ENCODE assay signal across 11 mouse cellular contexts in the genomic region with DNA sequence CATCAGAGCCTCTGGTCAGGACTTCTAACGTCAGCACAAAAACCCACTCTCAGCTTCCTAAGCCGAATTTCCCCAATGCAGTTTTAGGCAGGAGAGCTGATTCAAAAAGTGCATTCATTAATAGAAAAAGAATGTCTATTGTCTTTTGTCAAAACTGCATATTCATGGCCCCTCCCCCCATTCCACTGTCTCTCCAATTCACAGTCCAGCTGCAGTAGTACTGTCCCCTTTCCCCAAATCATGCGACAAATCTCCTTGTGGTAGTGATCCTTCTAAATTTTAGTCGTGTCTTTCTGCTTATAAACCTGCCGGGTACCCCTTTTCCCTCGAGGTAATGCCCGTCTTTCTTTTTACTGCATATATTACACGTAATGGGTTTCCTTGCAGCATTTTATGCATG. TPM values are rescaled to one million over a fixed set of nuclear protein-coding genes. Genes with fewer than 3 reads are reported as not detected.
DNase-seq lines count a peak whose midpoint lies in the region; ATAC-seq and TF ChIP-seq lines count a peak whose summit lies in the region.
"Had no signal": no experiment of that assay in that cellular context is flagged by ENCODE, and none has a peak within 500 bp of the region (broad histone marks: within the 10 kb centered on the region; RNA-seq: fewer than 3 reads in every experiment).

No protein-coding gene starts in this region.

- TF ChIP-seq POLR2A in thymus, adult 2 months (IDR thresholded peaks at IDR 0.05; ENCODE audit: control insufficient read depth, extremely low read depth, insufficient read depth, low read length, poor library complexity) = no peak

- H3K27me3 ChIP-seq in liver, embryonic 13.5 days = peaks cover 8% of the 10 kb centered on the region; the same call in 1 of the 2 replicates
- H3K27me3 ChIP-seq in embryonic facial prominence, embryonic 15.5 days = no peaks in the 10 kb centered on the region
- no peaks in the 10 kb centered on the region for H3K27me3 ChIP-seq in hindbrain, embryonic 15.5 days
- no peaks in the 10 kb centered on the region for H3K27me3 ChIP-seq in neural tube, embryonic 13.5 days
- H3K27me3 ChIP-seq in thymus, adult 2 months (ENCODE audit: control insufficient read depth, insufficient read depth, low read length) = no peaks in the 10 kb centered on the region
- H3K27me3 ChIP-seq: stomach, embryonic 15.5 days had no signal

- no peaks in the 10 kb centered on the region for H3K9me3 ChIP-seq in liver, embryonic 13.5 days (replicated peaks)
- H3K9me3 ChIP-seq in embryonic facial prominence, embryonic 15.5 days (replicated peaks) = no peaks in the 10 kb centered on the region
- H3K9me3 ChIP-seq in hindbrain, embryonic 15.5 days = no peaks in the 10 kb centered on the region
- no peaks in the 10 kb centered on the region for H3K9me3 ChIP-seq in neural tube, embryonic 13.5 days
- H3K9me3 ChIP-seq: stomach, embryonic 15.5 days had no signal

- H3K36me3 ChIP-seq in liver, embryonic 13.5 days = peaks cover 54% of the 10 kb centered on the region
- H3K36me3 ChIP-seq in embryonic facial prominence, embryonic 15.5 days = peaks cover 39% of the 10 kb centered on the region
- H3K36me3 ChIP-seq in hindbrain, embryonic 15.5 days = peaks cover 16% of the 10 kb centered on the region
- peaks cover 36% of the 10 kb centered on the region for H3K36me3 ChIP-seq in neural tube, embryonic 13.5 days
- peaks cover 22% of the 10 kb centered on the region for H3K36me3 ChIP-seq in thymus, adult 2 months (ENCODE audit: control insufficient read depth, insufficient read depth, low read length)

- DNase-seq in liver, embryonic 13.5 days = no peak
- DNase-seq in liver = no peak
- DNase-seq in thymus, adult 2 months = no peak
- no peak for DNase-seq in gastrocnemius, adult 8-10 months (ENCODE audit: low spot score in 2 of 2)
- DNase-seq: heart, adult 11 months had no signal

- no peak for ATAC-seq in liver, embryonic 13.5 days (ENCODE audit: low read depth)
- ATAC-seq in embryonic facial prominence, embryonic 15.5 days (ENCODE audit: insufficient number of reproducible peaks, low FRiP score, low TSS enrichment, low read depth) = no peak
- no peak for ATAC-seq in hindbrain, embryonic 15.5 days (ENCODE audit: low FRiP score, low read depth)
- ATAC-seq in neural tube, embryonic 13.5 days (ENCODE audit: low read depth) = no peak
- no peak for ATAC-seq in monocyte, adult 5-6 weeks (replicated peaks; ENCODE audit: insufficient number of reproducible peaks, low FRiP score, low TSS enrichment, poor library complexity, severe bottlenecking)

- no peak overlapping the region for H3K4me3 ChIP-seq in liver, embryonic 13.5 days (replicated peaks)
- no peak overlapping the region for H3K4me3 ChIP-seq in embryonic facial prominence, embryonic 15.5 days (replicated peaks)
- H3K4me3 ChIP-seq in hindbrain, embryonic 15.5 days = peak overlapping the region; percentile 27
- peak overlapping the region; percentile 33; the same call in 1 of the 2 replicates for H3K4me3 ChIP-seq in neural tube, embryonic 13.5 days
- H3K4me3 ChIP-seq in thymus, adult 2 months (ENCODE audit: control insufficient read depth, insufficient read depth, low read length) = no peak overlapping the region
- H3K4me3 ChIP-seq: erythroblast, embryonic 14.5 days; stomach, embryonic 15.5 days had no signal

- no peak overlapping the region for H3K9ac ChIP-seq in liver, embryonic 13.5 days
- no peak overlapping the region for H3K9ac ChIP-seq in embryonic facial prominence, embryonic 15.5 days
- H3K9ac ChIP-seq in hindbrain, embryonic 15.5 days = no peak overlapping the region
- peak overlapping the region; percentile 34; the same call in 1 of the 2 replicates for H3K9ac ChIP-seq in neural tube, embryonic 13.5 days
- H3K9ac ChIP-seq: stomach, embryonic 15.5 days had no signal

- H3K27ac ChIP-seq in liver, embryonic 13.5 days = 0 out of 2 replicates have a peak overlapping the region, but pooled peaks have one; percentile 20
- H3K27ac ChIP-seq in embryonic facial prominence, embryonic 15.5 days (replicated peaks) = no peak overlapping the region
- peak overlapping the region; percentile 53; the same call in 1 of the 2 replicates for H3K27ac ChIP-seq in hindbrain, embryonic 15.5 days (replicated peaks)
- H3K27ac ChIP-seq in neural tube, embryonic 13.5 days (replicated peaks) = 0 out of 2 replicates have a peak overlapping the region, but pooled peaks have one; percentile 13
- H3K27ac ChIP-seq in thymus, adult 2 months (ENCODE audit: control insufficient read depth, insufficient read depth, low read length) = no peak overlapping the region
- H3K27ac ChIP-seq: stomach, embryonic 15.5 days had no signal

- no peak overlapping the region for H3K4me2 ChIP-seq in liver, embryonic 13.5 days
- peak overlapping the region; percentile 33; the same call in 1 of the 2 replicates for H3K4me2 ChIP-seq in embryonic facial prominence, embryonic 15.5 days (replicated peaks)
- H3K4me2 ChIP-seq in hindbrain, embryonic 15.5 days = peak overlapping the region; percentile 53
- peak overlapping the region; percentile 57 for H3K4me2 ChIP-seq in neural tube, embryonic 13.5 days

- TF ChIP-seq CTCF in thymus, adult 2 months (IDR thresholded peaks at IDR 0.05; ENCODE audit: borderline replicate concordance, control insufficient read depth, extremely low read depth, insufficient read depth, low read length, poor library complexity) = no peak

- 71% methylated on average over 8 of the region's 8 CpGs for WGBS in liver, embryonic 13.5 days (ENCODE audit: insufficient replicate concordance)
- whole genome bisulfite sequencing in embryonic facial prominence, embryonic 15.5 days = 59% methylated on average over 8 of the region's 8 CpGs
- WGBS in hindbrain, embryonic 15.5 days = 41% methylated on average over 8 of the region's 8 CpGs
- WGBS in neural tube, embryonic 13.5 days = 50% methylated on average over 8 of the region's 8 CpGs
- WGBS in thymus, adult 2 months = 89% methylated on average over 8 of the region's 8 CpGs

- H3K4me1 ChIP-seq in liver, embryonic 13.5 days (replicated peaks) = peaks cover 50% of the 10 kb centered on the region
- H3K4me1 ChIP-seq in embryonic facial prominence, embryonic 15.5 days = peaks cover 10% of the 10 kb centered on the region; the same call in 1 of the 2 replicates
- peaks cover 14% of the 10 kb centered on the region for H3K4me1 ChIP-seq in hindbrain, embryonic 15.5 days (replicated peaks)
- H3K4me1 ChIP-seq in neural tube, embryonic 13.5 days (replicated peaks) = peaks cover 21% of the 10 kb centered on the region; the same call in 1 of the 2 replicates
- H3K4me1 ChIP-seq in thymus, adult 2 months (replicated peaks; ENCODE audit: control insufficient read depth, insufficient read depth, low read length) = no peaks in the 10 kb centered on the region
- H3K4me1 ChIP-seq: stomach, embryonic 15.5 days had no signal

RNA-seq across cellular contexts. Expression of a gene that starts 30.3 kb away (rescaled TPM):
- polyA plus RNA-seq in liver, embryonic 13.5 days (2015; fragmentation: Nextera tagmentation; extraction: Ambion mirVana) = 272 and 303 TPM in 2 replicates
- 141 and 160 TPM in 2 replicates for polyA plus RNA-seq in embryonic facial prominence, embryonic 15.5 days (2015; fragmentation: Nextera tagmentation; extraction: Ambion mirVana)
- polyA plus RNA-seq in hindbrain, embryonic 15.5 days (2015; fragmentation: Nextera tagmentation; extraction: Ambion mirVana) = 89.6 and 90.3 TPM in 2 replicates
- polyA plus RNA-seq in neural tube, embryonic 13.5 days (2015; fragmentation: Nextera tagmentation; extraction: Ambion mirVana) = 90.4 and 107 TPM in 2 replicates
- 42.2 and 42.5 TPM in 2 replicates for polyA plus RNA-seq in thymus, adult 2 months (2012; rRNA removed)
- total RNA-seq in monocyte, adult 5-6 weeks (2017) = 25.2 to 35.8 TPM (median 30.1 TPM) in 3 replicates
- total RNA-seq in gastrocnemius, adult 8-10 months (2022) = 1 to 10 TPM; 4.6 to 9.8 (median 5.3) TPM

RNA-seq across cellular contexts. Expression of a gene that starts 35.2 kb away (rescaled TPM):
- polyA plus RNA-seq in liver, embryonic 13.5 days (2015; fragmentation: Nextera tagmentation; extraction: Ambion mirVana) = 2.8 and 2.9 TPM in 2 replicates
- 8.1 and 8.3 TPM in 2 replicates for polyA plus RNA-seq in embryonic facial prominence, embryonic 15.5 days (2015; fragmentation: Nextera tagmentation; extraction: Ambion mirVana)
- polyA plus RNA-seq in hindbrain, embryonic 15.5 days (2015; fragmentation: Nextera tagmentation; extraction: Ambion mirVana) = 4.0 and 5.4 TPM in 2 replicates
- 7.8 and 10.1 TPM in 2 replicates for polyA plus RNA-seq in neural tube, embryonic 13.5 days (2015; fragmentation: Nextera tagmentation; extraction: Ambion mirVana)
- polyA plus RNA-seq in thymus, adult 2 months (2012; rRNA removed) = 12.9 and 19.1 TPM in 2 replicates
- total RNA-seq in monocyte, adult 5-6 weeks (2017) = 6.1 to 7.5 TPM (median 6.9 TPM) in 3 replicates
- total RNA-seq in gastrocnemius, adult 8-10 months (2022) = 10 to 100 TPM; 15.2 to 18.5 (median 16.8) TPM

RNA-seq across cellular contexts. Expression of a gene that starts 51.0 kb away (rescaled TPM):
- polyA plus RNA-seq in liver, embryonic 13.5 days (2015; fragmentation: Nextera tagmentation; extraction: Ambion mirVana) = 329 and 341 TPM in 2 replicates
- 1.5 and 1.7 TPM in 2 replicates for polyA plus RNA-seq in embryonic facial prominence, embryonic 15.5 days (2015; fragmentation: Nextera tagmentation; extraction: Ambion mirVana)
- 0.41 and 0.91 TPM in 2 replicates for polyA plus RNA-seq in hindbrain, embryonic 15.5 days (2015; fragmentation: Nextera tagmentation; extraction: Ambion mirVana)
- polyA plus RNA-seq in neural tube, embryonic 13.5 days (2015; fragmentation: Nextera tagmentation; extraction: Ambion mirVana) = 1.5 and 2.1 TPM in 2 replicates
- 0.61 and 0.96 TPM in 2 replicates for polyA plus RNA-seq in thymus, adult 2 months (2012; rRNA removed)
- total RNA-seq in monocyte, adult 5-6 weeks (2017) = 0.29 to 0.58 TPM in 2 of 3 replicates, not detected in the other
- not detected for total RNA-seq in gastrocnemius, adult 8-10 months (2022)

RNA-seq across cellular contexts. Expression of a gene that starts 56.3 kb away (rescaled TPM):
- polyA plus RNA-seq in liver, embryonic 13.5 days (2015; fragmentation: Nextera tagmentation; extraction: Ambion mirVana) = 121 and 130 TPM in 2 replicates
- 213 and 230 TPM in 2 replicates for polyA plus RNA-seq in embryonic facial prominence, embryonic 15.5 days (2015; fragmentation: Nextera tagmentation; extraction: Ambion mirVana)
- polyA plus RNA-seq in hindbrain, embryonic 15.5 days (2015; fragmentation: Nextera tagmentation; extraction: Ambion mirVana) = 221 and 231 TPM in 2 replicates
- 239 and 246 TPM in 2 replicates for polyA plus RNA-seq in neural tube, embryonic 13.5 days (2015; fragmentation: Nextera tagmentation; extraction: Ambion mirVana)
- polyA plus RNA-seq in thymus, adult 2 months (2012; rRNA removed) = 41.9 and 59.8 TPM in 2 replicates
- 4.9 to 35.0 TPM (median 16.9 TPM) in 3 replicates for total RNA-seq in monocyte, adult 5-6 weeks (2017)
- total RNA-seq in gastrocnemius, adult 8-10 months (2022) = 10 to 100 TPM in 2 of 4 experiments, 1 to 10 TPM in 2; 8.7 to 12.2 (median 10.1) TPM

Comparison
In these comparisons a context has a peak if more than half of its experiments do, and no peak if none do; other contexts are left out.
1. H3K27ac ChIP-seq: peak in liver, embryonic 13.5 days (single experiment), hindbrain, embryonic 15.5 days (single experiment) and neural tube, embryonic 13.5 days (single experiment); none in embryonic facial prominence, embryonic 15.5 days (single experiment) and thymus, adult 2 months (single experiment).
2. H3K4me3 ChIP-seq: peak in hindbrain, embryonic 15.5 days (single experiment) and neural tube, embryonic 13.5 days (single experiment); none in liver, embryonic 13.5 days (single experiment), embryonic facial prominence, embryonic 15.5 days (single experiment) and thymus, adult 2 months (single experiment).
3. RNA of a gene that starts 51.0 kb away (polyA plus RNA-seq): 329 to 341 TPM in liver, embryonic 13.5 days; 1.5 to 1.7 TPM in embryonic facial prominence, embryonic 15.5 days, 1.5 to 2.1 TPM in neural tube, embryonic 13.5 days, 0.61 to 0.96 TPM in thymus, adult 2 months and 0.41 to 0.91 TPM in hindbrain, embryonic 15.5 days; every median in the first group is over 100 times any median in the second.